Mouse (Mus musculus) erythroblast, embryonic 14.5 days (primary cell): ENCODE results near the gene Luzp2. TPM values are rescaled to one million over a fixed set of nuclear protein-coding genes. Genes with fewer than 3 reads are reported as not detected.

Source experiments
- H3K27me3 ChIP-seq: 2 replicates; pipeline ENCODE4 v1.6.1; 2012; ENCODE audit warnings: inconsistent platforms; ENCODE audit not compliant: control insufficient read depth
- H3K36me3 ChIP-seq: 2 replicates; pipeline ENCODE4 v1.6.1; 2012; ENCODE audit warnings: mild to moderate bottlenecking, inconsistent platforms; ENCODE audit not compliant: control insufficient read depth
- H3K4me1 ChIP-seq: 2 replicates; pipeline ENCODE4 v1.6.1; 2012; ENCODE audit warnings: inconsistent platforms; ENCODE audit not compliant: control insufficient read depth
- H3K4me3 ChIP-seq: replicated peaks from 2 replicates; pipeline ENCODE3; 2012; ENCODE audit warnings: moderate library complexity, mild to moderate bottlenecking, inconsistent platforms
- H3K9me3 ChIP-seq: 2 replicates; pipeline ENCODE4 v1.6.1; 2012; ENCODE audit warnings: low read length, inconsistent platforms, mixed read lengths; ENCODE audit not compliant: control insufficient read depth
- GATA1 ChIP-seq: IDR thresholded peaks from 2 replicates; pipeline ENCODE4 v1.6.1; 2012; ENCODE audit warnings: low read length, inconsistent platforms, mixed read lengths
- TAL1 ChIP-seq: IDR thresholded peaks from 3 replicates; pipeline ENCODE4 v1.6.1; 2012; ENCODE audit warnings: low read length, inconsistent platforms, mixed read lengths
- polyA plus RNA-seq: library from polyadenylated mRNA; stranded (reverse); fragments of >175 nt; gene quantifications from 2 replicates; pipeline ENCODE4 v1.2.3, GENCODE M21; 2012

Luzp2 gene
- polyA plus RNA-seq, 1 experiment, result not detected

DNA sequence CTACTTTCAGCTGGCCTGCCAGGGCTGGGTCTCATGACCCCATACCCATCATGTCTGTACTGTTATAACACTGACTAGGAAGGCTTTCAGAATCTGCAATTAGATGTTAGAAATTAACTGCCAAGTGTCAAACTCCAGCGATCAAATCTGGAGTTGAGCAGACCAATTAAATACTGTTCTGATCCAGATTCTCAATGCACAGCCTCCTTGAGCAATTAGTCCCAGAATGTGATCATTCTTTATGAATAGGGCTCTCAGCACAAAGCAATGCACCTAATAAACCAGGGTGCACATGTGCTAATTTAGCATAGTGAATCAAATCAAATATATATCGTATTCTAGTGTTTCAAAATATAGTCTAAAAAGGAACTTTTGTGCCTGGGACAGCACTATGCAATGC, 387.7 kb downstream of the Luzp2 start:
- H3K4me1 ChIP-seq, result no peaks in the 10 kb centered on the region
- H3K36me3 ChIP-seq, result no peaks in the 10 kb centered on the region
- H3K9me3 ChIP-seq, result no peaks in the 10 kb centered on the region; the same call in 1 of the 2 replicates
- H3K27me3 ChIP-seq, result no peaks in the 10 kb centered on the region
- no peak overlapping the region for H3K4me3 ChIP-seq
- TF ChIP-seq GATA1, result no peak
- TF ChIP-seq TAL1, result no peak

- H3K4me1 ChIP-seq, result no peaks in the 10 kb centered on the region
- H3K9me3 ChIP-seq, result no peaks in the 10 kb centered on the region; the same call in 1 of the 2 replicates
- no peaks in the 10 kb centered on the region for H3K36me3 ChIP-seq
- TF ChIP-seq TAL1 (no peak), GATA1 (no peak)
- H3K27me3 ChIP-seq, result no peaks in the 10 kb centered on the region
- no peak overlapping the region for H3K4me3 ChIP-seq
These were observed 394.1 kb downstream of the Luzp2 start for GRCm38 (mm10) chr7:55229407-55229806.
